Mouse (Mus musculus): ENCODE measurements around the gene H6pd.

DNA sequence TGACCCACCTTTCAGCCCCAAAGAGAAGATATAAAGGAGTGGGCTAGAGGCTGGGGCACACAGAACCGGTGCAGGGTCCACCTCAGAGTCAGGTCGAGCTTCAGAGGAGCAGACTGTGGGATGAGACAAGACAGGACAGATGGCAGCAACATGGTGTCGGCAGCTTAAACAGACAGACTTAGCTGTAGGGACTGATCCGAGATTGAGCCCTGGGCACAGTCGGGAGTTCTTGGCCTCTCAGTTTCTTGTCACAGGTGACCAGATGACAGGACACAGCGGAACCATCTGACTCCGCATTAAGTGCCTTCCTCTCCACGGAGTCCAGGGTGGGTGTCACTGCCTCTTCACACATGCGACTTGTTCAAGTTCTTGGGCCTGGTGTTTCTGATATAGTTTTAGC lies 41.9 kb downstream of the H6pd start:
- TF ChIP-seq RCOR1 (conservative IDR thresholded peaks at IDR 0.05; ENCODE audit: low read depth, low read length): no peak
- TF ChIP-seq MEF2A (IDR thresholded peaks at IDR 0.05; ENCODE audit: borderline replicate concordance, low read depth, low read length): no peak
- TF ChIP-seq EP300 (IDR thresholded peaks at IDR 0.05; ENCODE audit: low read length): no peak
- TF ChIP-seq POLR2A (IDR thresholded peaks at IDR 0.05; ENCODE audit: low read depth, low read length): no peak
- no peak for TF ChIP-seq USF2 (conservative IDR thresholded peaks at IDR 0.05; ENCODE audit: low read depth, low read length)

All from CH12.LX (cell line).